Mouse (Mus musculus) G1E (cell line): Measurements from ENCODE around the gene F2. TPM values are rescaled to one million over a fixed set of nuclear protein-coding genes. Genes with fewer than 3 reads are reported as not detected.

Experiments
- ATAC-seq: 2 replicates; pipeline ENCODE4 v1.8.0; 2016; ENCODE audit warnings: mild to moderate bottlenecking; ENCODE audit not compliant: insufficient number of reproducible peaks, poor library complexity, low FRiP score, severe bottlenecking; ENCODE audit errors: extremely low read depth
- DNase-seq: peaks from one replicate; pipeline ENCODE4 v3.0.0; 2012; ENCODE audit warnings: low spot score
- H3K27me3 ChIP-seq: 2 replicates; pipeline ENCODE4 v1.6.1; 2012; ENCODE audit warnings: mild to moderate bottlenecking, low read length, inconsistent platforms; ENCODE audit not compliant: insufficient read depth
- H3K36me3 ChIP-seq: replicated peaks from 2 replicates; pipeline ENCODE3; 2012; ENCODE audit warnings: mild to moderate bottlenecking, inconsistent platforms
- H3K4me1 ChIP-seq: 2 replicates; pipeline ENCODE4 v1.6.1; 2012; ENCODE audit warnings: low read depth, low read length, inconsistent platforms, mixed read lengths; ENCODE audit not compliant: insufficient read depth
- H3K4me3 ChIP-seq: 2 replicates; pipeline ENCODE4 v1.5.1; 2012; ENCODE audit warnings: low read depth, mild to moderate bottlenecking, inconsistent platforms, low read length, moderate library complexity, mixed read lengths
- H3K9me3 ChIP-seq: replicated peaks from 2 replicates; pipeline ENCODE4 v1.6.1; 2012; ENCODE audit warnings: inconsistent platforms
- CTCF ChIP-seq: IDR thresholded peaks from 2 replicates; pipeline ENCODE4 v1.5.1; 2012; ENCODE audit warnings: low read depth, low read length, inconsistent platforms, mixed read lengths
- GATA1 ChIP-seq: IDR thresholded peaks from 2 replicates; pipeline ENCODE4 v1.6.1; 2012; ENCODE audit warnings: borderline replicate concordance, low read length, inconsistent platforms, mixed read lengths
- GATA2 ChIP-seq: IDR thresholded peaks from 2 replicates; pipeline ENCODE4 v1.6.1; 2012; ENCODE audit warnings: low read depth, low read length, inconsistent platforms, borderline replicate concordance
- POLR2AphosphoS5 ChIP-seq: IDR thresholded peaks from 2 replicates; pipeline ENCODE4 v1.6.1; 2012; ENCODE audit warnings: low read depth, low read length, inconsistent platforms; ENCODE audit not compliant: insufficient replicate concordance
- TAL1 ChIP-seq: conservative IDR thresholded peaks from 2 replicates; pipeline ENCODE4 v1.6.1; 2012; ENCODE audit warnings: low read depth, low read length, inconsistent platforms, mixed read lengths
- polyA plus RNA-seq: library from polyadenylated mRNA; stranded (reverse); fragments of >175 nt; gene quantifications from 2 replicates; pipeline ENCODE4 v1.2.3, GENCODE M21; 2012
- total RNA-seq, 2 experiments: library from RNA; stranded (forward) in 1 of 2; stranded (reverse) in 1 of 2; fragments of 200-1000 nt in 1 of 2; fragments of >200 nt in 1 of 2; fragmentation: Nextera tagmentation in 1 of 2; gene quantifications; 2 replicates each; pipeline ENCODE4 v1.2.3; 2014 to 2017

The F2 gene
- total and polyA plus RNA-seq, 3 experiments = 0.09 to 0.11 TPM; not detected in 1

- Histone ChIP-seq H3K9me3 (no peaks in the 10 kb centered on the region), H3K4me3 (no peak overlapping the region), H3K27me3 (no peaks in the 10 kb centered on the region), H3K36me3 (peaks cover 66% of the 10 kb centered on the region), H3K4me1 (peaks cover 50% of the 10 kb centered on the region)
- TF ChIP-seq POLR2AphosphoS5 (no peak), GATA1 (no peak), CTCF (no peak), GATA2 (no peak), TAL1 (no peak)
- ATAC-seq (no peak), DNase-seq (no peak)
Observed at GRCm38 (mm10) chr2:91645354-91645753, 9.1 kb upstream of the F2 start.

- H3K4me3 ChIP-seq = no peak overlapping the region
- no peaks in the 10 kb centered on the region for H3K9me3 ChIP-seq
- no peaks in the 10 kb centered on the region for H3K27me3 ChIP-seq
- peaks cover 66% of the 10 kb centered on the region for H3K36me3 ChIP-seq
- TF ChIP-seq GATA2 (no peak), POLR2AphosphoS5 (0 out of 2 replicates have a peak, but pooled peaks have one; percentile 5), GATA1 (no peak), TAL1 (no peak), CTCF (no peak)
- ATAC-seq = no peak
- peaks cover 54% of the 10 kb centered on the region for H3K4me1 ChIP-seq
- DNase-seq = no peak
Observed at GRCm38 (mm10) chr2:91644021-91644420, 7.8 kb upstream of the F2 start.

GRCm38 (mm10) chr2:91642825-91643415 lies 6.7 kb upstream of the F2 start:
- no peak for TF ChIP-seq GATA1
- no peak for TF ChIP-seq CTCF
- TF ChIP-seq GATA2 = no peak
- no peak for TF ChIP-seq POLR2AphosphoS5
- H3K27me3 ChIP-seq = no peaks in the 10 kb centered on the region
- peaks cover 45% of the 10 kb centered on the region for H3K4me1 ChIP-seq
- DNase-seq = no peak
- no peak overlapping the region for H3K4me3 ChIP-seq
- no peaks in the 10 kb centered on the region for H3K9me3 ChIP-seq
- ATAC-seq = no peak
- H3K36me3 ChIP-seq = peaks cover 64% of the 10 kb centered on the region

- DNase-seq = no peak
- Histone ChIP-seq H3K27me3 (no peaks in the 10 kb centered on the region), H3K4me3 (no peak overlapping the region), H3K36me3 (peaks cover 24% of the 10 kb centered on the region), H3K4me1 (peaks cover 55% of the 10 kb centered on the region), H3K9me3 (no peaks in the 10 kb centered on the region)
- ATAC-seq = no peak
- TF ChIP-seq TAL1 (no peak), CTCF (no peak), GATA2 (no peak), POLR2AphosphoS5 (no peak), GATA1 (no peak)
Observed at GRCm38 (mm10) chr2:91638931-91639330, 2.7 kb upstream of the F2 start.

- DNase-seq (peak; percentile 30), ATAC-seq (no peak)
- H3K4me3 ChIP-seq = no peak overlapping the region; the same call in 1 of the 2 replicates
- no peak for TF ChIP-seq POLR2AphosphoS5
- no peak for TF ChIP-seq CTCF
- TF ChIP-seq TAL1 = no peak
- TF ChIP-seq GATA2 = no peak
- no peak for TF ChIP-seq GATA1
- H3K4me1 ChIP-seq = peaks cover 61% of the 10 kb centered on the region
- H3K27me3 ChIP-seq = no peaks in the 10 kb centered on the region
- no peaks in the 10 kb centered on the region for H3K9me3 ChIP-seq
- peaks cover 4% of the 10 kb centered on the region for H3K36me3 ChIP-seq
Observed at GRCm38 (mm10) chr2:91636727-91637338, 619 bp upstream of the F2 start.

- no peak for TF ChIP-seq CTCF
- TF ChIP-seq GATA2 = no peak
- TF ChIP-seq GATA1 = no peak
- TF ChIP-seq POLR2AphosphoS5 = no peak
- TF ChIP-seq TAL1 = no peak
- ATAC-seq = no peak
- H3K36me3 ChIP-seq = no peaks in the 10 kb centered on the region
- H3K27me3 ChIP-seq = peaks cover 3% of the 10 kb centered on the region
- H3K4me3 ChIP-seq = peak overlapping the region; percentile 60; the same call in 1 of the 2 replicates
- H3K4me1 ChIP-seq = peaks cover 66% of the 10 kb centered on the region
- DNase-seq = no peak
- no peaks in the 10 kb centered on the region for H3K9me3 ChIP-seq
Observed at GRCm38 (mm10) chr2:91635486-91635885, 728 bp downstream of the F2 start.

- DNase-seq = peak; percentile 76
- Histone ChIP-seq H3K27me3 (peaks cover 9% of the 10 kb centered on the region), H3K36me3 (no peaks in the 10 kb centered on the region), H3K4me1 (peaks cover 61% of the 10 kb centered on the region), H3K9me3 (no peaks in the 10 kb centered on the region), H3K4me3 (peak overlapping the region; percentile 60; the same call in 1 of the 2 replicates)
- TF ChIP-seq TAL1 (peak; percentile 90), POLR2AphosphoS5 (no peak), GATA1 (no peak), CTCF (no peak), GATA2 (no peak)
- ATAC-seq = peak; percentile 73
Observed at GRCm38 (mm10) chr2:91634841-91635240, 1.4 kb downstream of the F2 start.
